Mouse (Mus musculus): ENCODE data around the gene Vipas39. TPM values are rescaled to one million over a fixed set of nuclear protein-coding genes. Genes with fewer than 3 reads are reported as not detected.
A peak's percentile ranks its signal among the peaks of the same experiment; 100 is the strongest.
"Not testable (repeated sequence)": the region's sequence is repeated elsewhere in the genome, so short reads cannot be mapped to it uniquely, and the experiment has no call there.

The Vipas39 gene
- polyA plus RNA-seq, 1 experiment from 2014 or later, result 63.6 TPM

DNA sequence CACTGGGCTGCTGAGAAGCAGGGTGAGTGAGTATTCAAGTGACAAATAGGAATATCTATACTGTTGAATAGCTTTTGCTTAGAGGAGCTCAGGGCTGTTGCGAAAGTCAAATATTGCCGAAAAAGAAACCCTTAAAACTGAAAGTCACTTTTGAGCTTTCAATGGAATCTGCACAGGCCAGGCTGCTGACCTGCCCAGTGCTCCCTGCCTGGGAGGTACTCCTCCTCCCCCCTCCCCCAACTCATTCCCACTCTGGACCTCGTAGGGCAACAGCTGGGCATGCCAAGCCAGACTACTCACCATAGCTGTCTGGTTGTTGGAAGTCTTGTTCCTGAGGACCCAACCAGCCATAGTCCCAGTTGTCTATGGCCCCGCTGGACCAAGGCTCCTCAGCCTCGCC lies 18.7 kb upstream of the Vipas39 start:
- CTCF ChIA-PET, result no interaction called here
- in situ Hi-C loops (cut with MboI; ENCODE audit: low pct_unique_long_range_greater_than_20kb), result no loop called here
- peaks cover 4% of the 10 kb centered on the region for H3K27me3 ChIP-seq
- POLR2A ChIA-PET, result no interaction called here
- TF ChIP-seq CTCF (IDR thresholded peaks at IDR 0.05), result no peak
- ATAC-seq, result no peak
- no peak for DNase-seq (ENCODE audit: low read depth, low spot score)

GRCm38 (mm10) chr12:87284268-87284667 lies 18.2 kb upstream of the Vipas39 start:
- in situ Hi-C loops (cut with MboI; ENCODE audit: low pct_unique_long_range_greater_than_20kb), result no loop called here
- peaks cover 4% of the 10 kb centered on the region for H3K27me3 ChIP-seq
- ATAC-seq (no peak), DNase-seq (ENCODE audit: low read depth, low spot score) (no peak)
- TF ChIP-seq CTCF (IDR thresholded peaks at IDR 0.05), result no peak
- ChIA-PET POLR2A (no interaction called here), CTCF (no interaction called here)

DNA sequence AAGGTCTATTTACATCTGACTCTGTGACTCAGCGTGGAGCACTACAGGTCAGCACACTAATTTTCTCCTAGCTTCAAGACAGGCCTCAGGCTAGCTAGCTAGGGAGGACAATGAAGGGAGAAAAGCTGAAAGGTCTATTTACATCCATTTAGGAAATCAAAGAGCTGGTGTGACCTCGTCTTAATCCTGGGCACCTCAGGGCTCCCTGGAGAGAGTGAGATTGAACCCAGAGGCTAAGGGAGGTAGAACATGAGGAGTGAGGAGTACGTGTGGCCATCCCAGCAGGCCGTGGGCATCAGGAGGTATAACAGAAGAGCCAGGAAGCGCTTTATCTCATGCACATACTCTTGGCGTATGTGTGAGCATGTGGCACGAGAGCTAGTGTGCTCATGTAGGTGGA lies 17.6 kb upstream of the Vipas39 start:
- TF ChIP-seq CTCF (IDR thresholded peaks at IDR 0.05), result no peak
- ChIA-PET POLR2A (no interaction called here), CTCF (no interaction called here)
- H3K27me3 ChIP-seq, result no peaks in the 10 kb centered on the region
- no peak for DNase-seq (ENCODE audit: low read depth, low spot score)
- ATAC-seq, result no peak
- in situ Hi-C loops (cut with MboI; ENCODE audit: low pct_unique_long_range_greater_than_20kb), result no loop called here

- H3K27me3 ChIP-seq, result no peaks in the 10 kb centered on the region
- ATAC-seq, result no peak
- TF ChIP-seq CTCF (IDR thresholded peaks at IDR 0.05), result no peak
- ChIA-PET CTCF (no interaction called here), POLR2A (no interaction called here)
- in situ Hi-C loops (cut with MboI; ENCODE audit: low pct_unique_long_range_greater_than_20kb), result no loop called here
- DNase-seq (ENCODE audit: low read depth, low spot score), result no peak
Observed at GRCm38 (mm10) chr12:87282743-87283142, 16.7 kb upstream of the Vipas39 start.

GRCm38 (mm10) chr12:87281766-87282165 lies 15.7 kb upstream of the Vipas39 start:
- ChIA-PET CTCF (no interaction called here), POLR2A (no interaction called here)
- ATAC-seq (no peak), DNase-seq (ENCODE audit: low read depth, low spot score) (no peak)
- in situ Hi-C loops (cut with MboI; ENCODE audit: low pct_unique_long_range_greater_than_20kb), result no loop called here
- no peaks in the 10 kb centered on the region for H3K27me3 ChIP-seq
- TF ChIP-seq CTCF (IDR thresholded peaks at IDR 0.05), result no peak

- TF ChIP-seq CTCF (IDR thresholded peaks at IDR 0.05), result no peak
- CTCF ChIA-PET, result no interaction called here
- POLR2A ChIA-PET, result interaction anchor here (0.7 kb wide), 1 partner anchor 13 kb away, joined by 3 read pairs; the partner anchor contains the start of genes Ahsa1 and Vipas39
- in situ Hi-C loops (cut with MboI; ENCODE audit: low pct_unique_long_range_greater_than_20kb), result no loop called here
- ATAC-seq (no peak), DNase-seq (ENCODE audit: low read depth, low spot score) (no peak)
- no peaks in the 10 kb centered on the region for H3K27me3 ChIP-seq
Observed at GRCm38 (mm10) chr12:87279879-87280278, 13.8 kb upstream of the Vipas39 start.

GRCm38 (mm10) chr12:87279350-87279749 lies 13.3 kb upstream of the Vipas39 start:
- peak; percentile 78 for ATAC-seq
- no peak for TF ChIP-seq CTCF (IDR thresholded peaks at IDR 0.05)
- in situ Hi-C loops (cut with MboI; ENCODE audit: low pct_unique_long_range_greater_than_20kb), result no loop called here
- ChIA-PET CTCF (no interaction called here), POLR2A (no interaction called here)
- DNase-seq (ENCODE audit: low read depth, low spot score), result peak; percentile 1
- H3K27me3 ChIP-seq, result no peaks in the 10 kb centered on the region

GRCm38 (mm10) chr12:87278118-87278730 lies 12.2 kb upstream of the Vipas39 start:
- DNase-seq (ENCODE audit: low read depth, low spot score), result no peak

DNA sequence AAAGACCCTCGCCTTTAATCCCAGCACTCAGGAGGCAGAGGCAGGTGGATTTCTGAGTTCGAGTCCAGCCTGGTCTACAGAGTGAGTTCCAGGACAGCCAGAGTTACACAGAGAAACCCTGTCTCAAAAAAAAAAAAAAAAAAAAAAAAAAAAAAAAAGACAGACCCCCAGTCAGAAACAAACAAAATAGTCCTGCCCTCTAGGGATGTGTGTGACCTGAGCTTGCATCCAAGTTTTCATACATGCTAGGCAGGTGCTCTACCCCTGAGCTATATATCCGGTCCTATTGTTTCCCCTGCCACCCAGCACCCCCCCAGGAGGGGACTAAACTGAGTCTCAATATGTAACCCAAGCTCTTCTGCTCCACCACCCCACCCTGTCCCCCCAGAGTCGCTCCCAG lies 11.2 kb upstream of the Vipas39 start:
- DNase-seq (ENCODE audit: low read depth, low spot score); in situ Hi-C loops (cut with MboI; ENCODE audit: low pct_unique_long_range_greater_than_20kb); H3K27me3 ChIP-seq; ATAC-seq: not testable (repeated sequence)
- ChIA-PET POLR2A (interaction anchor here (0.7 kb wide), 1 partner anchor 19 kb away, joined by 9 read pairs; no protein-coding TSS in a partner anchor), CTCF (interaction anchor here (1.3 kb wide), 1 partner anchor 10 kb away, joined by 5 read pairs; the partner anchor contains the start of genes Ahsa1 and Vipas39)

More at GRCm38 (mm10) chr12:87278118-87278730, 12.2 kb upstream of the Vipas39 start:
- no peak for ATAC-seq
- no peak for TF ChIP-seq CTCF (IDR thresholded peaks at IDR 0.05)
- POLR2A ChIA-PET, result no interaction called here
- no peaks in the 10 kb centered on the region for H3K27me3 ChIP-seq
- in situ Hi-C loops (cut with MboI; ENCODE audit: low pct_unique_long_range_greater_than_20kb), result no loop called here
- CTCF ChIA-PET, result no interaction called here

DNA sequence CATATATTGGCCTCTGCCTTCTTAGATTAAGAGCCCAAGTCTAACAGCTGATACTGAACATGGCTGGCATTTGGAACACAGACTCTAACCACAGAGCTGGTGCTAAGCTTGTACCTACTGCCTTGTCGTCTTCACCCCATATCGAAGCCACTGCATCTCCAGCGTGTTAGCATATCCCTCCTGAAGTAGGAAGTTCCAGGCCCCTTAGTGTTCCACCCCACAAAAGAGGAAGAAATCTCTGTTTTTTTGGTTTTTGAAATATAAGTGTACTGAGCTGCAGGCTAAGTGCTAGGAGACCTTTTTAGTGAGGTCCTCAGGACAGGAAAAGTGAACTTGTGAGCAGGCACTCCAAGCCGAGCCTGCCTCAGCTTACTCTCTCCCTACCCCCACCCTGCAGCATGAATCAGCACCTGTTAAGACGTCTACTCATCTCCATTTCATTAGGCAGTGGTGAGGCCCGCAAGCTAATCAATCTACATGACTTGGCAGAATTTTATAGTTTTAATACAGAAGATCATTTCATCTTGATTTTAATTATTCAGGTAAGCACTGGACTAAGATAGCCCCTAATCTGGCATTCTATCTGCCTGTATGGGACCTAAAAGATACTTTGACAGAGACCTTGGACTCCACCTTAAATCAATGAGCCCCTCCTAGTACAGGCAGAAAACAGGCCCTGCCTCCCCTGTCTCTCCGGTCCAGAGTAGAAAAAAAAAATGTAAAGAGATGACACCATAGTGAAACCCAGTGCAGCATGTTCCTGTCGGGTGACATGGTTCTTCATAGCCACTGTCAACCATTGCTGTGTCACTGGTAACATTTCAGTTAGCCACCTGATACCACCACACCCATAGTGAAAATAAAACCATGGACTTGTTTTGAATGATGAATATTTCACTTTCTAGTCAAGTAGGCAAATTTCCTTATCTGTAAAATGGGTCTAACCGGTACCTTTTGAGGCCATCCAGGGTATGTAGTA lies 9.1 kb upstream of the Vipas39 start:
- DNase-seq (ENCODE audit: low read depth, low spot score) (no peak), ATAC-seq (no peak)
- in situ Hi-C loops (cut with MboI; ENCODE audit: low pct_unique_long_range_greater_than_20kb), result no loop called here
- H3K27me3 ChIP-seq, result no peaks in the 10 kb centered on the region
- TF ChIP-seq CTCF (IDR thresholded peaks at IDR 0.05), result no peak
- ChIA-PET POLR2A (no interaction called here), CTCF (no interaction called here)

- ChIA-PET POLR2A (no interaction called here), CTCF (interaction anchor here (1.4 to 1.7 kb wide), 3 partner anchors 9 to 66 kb away, joined by 3 to 5 read pairs (median 4); no protein-coding TSS in a partner anchor)
- peak; percentile 65 for TF ChIP-seq CTCF (IDR thresholded peaks at IDR 0.05)
- no peak for ATAC-seq
- in situ Hi-C loops (cut with MboI; ENCODE audit: low pct_unique_long_range_greater_than_20kb), result no loop called here
- H3K27me3 ChIP-seq, result no peaks in the 10 kb centered on the region
- DNase-seq (ENCODE audit: low read depth, low spot score), result peak; percentile 6
Observed at GRCm38 (mm10) chr12:87267682-87268081, 1.6 kb upstream of the Vipas39 start.
